Mouse (Mus musculus) myocyte (in vitro differentiated cells): ENCODE measurements around the gene Nod2. TPM values are rescaled to one million over a fixed set of nuclear protein-coding genes. Genes with fewer than 3 reads are reported as not detected.

Source experiments
- H3K27me3 ChIP-seq: one replicate; pipeline ENCODE4 v1.6.1; 2011; ENCODE audit not compliant: control insufficient read depth, insufficient read depth, insufficient read length
- H3K36me3 ChIP-seq: one replicate; pipeline ENCODE4 v1.6.1; 2011; ENCODE audit not compliant: control insufficient read depth, insufficient read depth
- H3K4me2 ChIP-seq: one replicate; pipeline ENCODE4 v1.6.1; 2011; ENCODE audit warnings: low read depth, control low read depth
- H3K4me3 ChIP-seq: one replicate; pipeline ENCODE4 v1.5.1; 2011; ENCODE audit warnings: mild to moderate bottlenecking, control low read depth, moderate library complexity
- H3K79me2 ChIP-seq: one replicate; pipeline ENCODE4 v1.6.1; 2011; ENCODE audit not compliant: control insufficient read depth, insufficient read depth
- H3ac ChIP-seq: one replicate; pipeline ENCODE4 v1.6.1; 2011; ENCODE audit not compliant: control insufficient read depth, insufficient read length
- CEBPB ChIP-seq: IDR thresholded peaks from 2 replicates; pipeline ENCODE4 v1.6.1; 2011; ENCODE audit warnings: mild to moderate bottlenecking, moderate library complexity; ENCODE audit not compliant: poor library complexity, insufficient read depth, severe bottlenecking
- E2F4 ChIP-seq: IDR thresholded peaks from one replicate; pipeline ENCODE4 v1.6.1; 2011; ENCODE audit warnings: mild to moderate bottlenecking, control low read depth, moderate library complexity; ENCODE audit not compliant: insufficient read depth
- MAX ChIP-seq: IDR thresholded peaks from one replicate; pipeline ENCODE4 v1.6.1; 2011; ENCODE audit warnings: low read depth, mild to moderate bottlenecking, control low read depth
- MYOD1 ChIP-seq, 3 experiments: IDR thresholded peaks; one replicate each; pipeline ENCODE4 v1.6.1; 2011; ENCODE audit warnings: control low read depth in 2 of 3, low read depth in 2 of 3, mild to moderate bottlenecking in 2 of 3, moderate library complexity in 1 of 3; ENCODE audit not compliant: insufficient read length in 2 of 3, control insufficient read depth in 1 of 3
- MYOG ChIP-seq, 3 experiments: IDR thresholded peaks; one replicate each; pipeline ENCODE4 v1.6.1; 2011; ENCODE audit warnings: control low read depth in 2 of 3, low read depth in 2 of 3, mild to moderate bottlenecking in 2 of 3; ENCODE audit not compliant: insufficient read length in 2 of 3, control insufficient read depth in 1 of 3, insufficient read depth in 1 of 3
- POLR2A ChIP-seq: IDR thresholded peaks from one replicate; pipeline ENCODE4 v1.6.1; 2011; ENCODE audit warnings: low read depth, mild to moderate bottlenecking, control low read depth, moderate library complexity; ENCODE audit not compliant: insufficient read length
- POLR2AphosphoS2 ChIP-seq: IDR thresholded peaks from one replicate; pipeline ENCODE4 v1.6.1; 2011; ENCODE audit warnings: low read depth, control low read depth; ENCODE audit not compliant: insufficient read length
- REST ChIP-seq: IDR thresholded peaks from one replicate; pipeline ENCODE4 v1.6.1; 2011; ENCODE audit warnings: mild to moderate bottlenecking, control low read depth, moderate library complexity; ENCODE audit not compliant: insufficient read depth, insufficient read length
- SRF ChIP-seq: IDR thresholded peaks from one replicate; pipeline ENCODE4 v1.6.1; 2011; ENCODE audit warnings: low read depth; ENCODE audit not compliant: control insufficient read depth, insufficient read length
- TCF12 ChIP-seq: IDR thresholded peaks from one replicate; pipeline ENCODE4 v1.6.1; 2011; ENCODE audit warnings: mild to moderate bottlenecking, control low read depth; ENCODE audit not compliant: poor library complexity, insufficient read depth, severe bottlenecking
- TCF3 ChIP-seq: IDR thresholded peaks from one replicate; pipeline ENCODE4 v1.6.1; 2011; ENCODE audit warnings: low read depth, control low read depth; ENCODE audit not compliant: insufficient read length
- USF1 ChIP-seq: IDR thresholded peaks from one replicate; pipeline ENCODE4 v1.6.1; 2011; ENCODE audit warnings: low read depth, mild to moderate bottlenecking, control low read depth, moderate library complexity
- polyA plus RNA-seq: library from polyadenylated mRNA; unstranded; fragments of >200 nt; fragmentation: generic; extraction: Trizol; gene quantifications from one replicate; pipeline ENCODE4 v1.2.1, GENCODE M21; 2012; ENCODE audit warnings: missing spikeins

Nod2 gene
- polyA plus RNA-seq, 1 experiment: 1.6 TPM

- no peak overlapping the region for H3K4me2 ChIP-seq
- H3ac ChIP-seq: no peak overlapping the region
- no peak overlapping the region for H3K4me3 ChIP-seq
- peaks cover 56% of the 10 kb centered on the region for H3K79me2 ChIP-seq
- peaks cover under 1% of the 10 kb centered on the region for H3K36me3 ChIP-seq
- no peaks in the 10 kb centered on the region for H3K27me3 ChIP-seq
- TF ChIP-seq E2F4: no peak
- TF ChIP-seq TCF12: no peak
- no peak for TF ChIP-seq MAX
- TF ChIP-seq MYOD1 (IDR thresholded peaks at IDR 0.05; ENCODE audit: control insufficient read depth in 1 of 3, insufficient read length in 2 of 3, low read depth in 2 of 3): no peak
- no peak for TF ChIP-seq CEBPB
- no peak for TF ChIP-seq TCF3
- TF ChIP-seq POLR2AphosphoS2: no peak
- TF ChIP-seq MYOG (IDR thresholded peaks at IDR 0.05; ENCODE audit: control insufficient read depth in 1 of 3, insufficient read depth in 1 of 3, insufficient read length in 2 of 3, low read depth in 2 of 3): no peak
- no peak for TF ChIP-seq SRF
- TF ChIP-seq POLR2A: no peak
- no peak for TF ChIP-seq USF1
- no peak for TF ChIP-seq REST
Measured at GRCm38 (mm10) chr8:88701611-88702010, 54.5 kb downstream of the Nod2 start.

GRCm38 (mm10) chr8:88702816-88703215 lies 55.7 kb downstream of the Nod2 start:
- Histone ChIP-seq H3K4me2 (no peak overlapping the region), H3K27me3 (no peaks in the 10 kb centered on the region), H3ac (no peak overlapping the region), H3K36me3 (peaks cover 7% of the 10 kb centered on the region), H3K4me3 (no peak overlapping the region), H3K79me2 (peaks cover 50% of the 10 kb centered on the region)
- TF ChIP-seq CEBPB (no peak), USF1 (no peak)

GRCm38 (mm10) chr8:88723256-88723963 lies 76.3 kb downstream of the Nod2 start:
- Histone ChIP-seq H3K4me2 (no peak overlapping the region), H3K4me3 (no peak overlapping the region), H3ac (no peak overlapping the region), H3K27me3 (no peaks in the 10 kb centered on the region), H3K79me2 (no peaks in the 10 kb centered on the region), H3K36me3 (peaks cover 36% of the 10 kb centered on the region)
- TF ChIP-seq REST (no peak), USF1 (no peak)

Other genes starting within 250 kb of the Nod2 start
- 0.11 TPM for gene Nkd1, start 126.0 kb upstream of the Nod2 start, polyA plus RNA-seq
- gene Snx20, start 11.2 kb upstream of the Nod2 start, polyA plus RNA-seq: 0.07 TPM
- 5.6 TPM for gene Cyld, start 49.7 kb downstream of the Nod2 start, polyA plus RNA-seq